Comparison of ENCODE assay signal across 21 mouse cellular contexts in genomic region chr4:127678437-127678836, GRCm38 (mm10).
DNase-seq lines count a peak whose midpoint lies in the region; ATAC-seq and TF ChIP-seq lines count a peak whose summit lies in the region.
"Had no signal": no experiment of that assay in that cellular context is flagged by ENCODE, and none has a peak within 500 bp of the region (broad histone marks: within the 10 kb centered on the region; RNA-seq: fewer than 3 reads in every experiment).

No protein-coding gene starts in this region.

- H3K36me3 ChIP-seq in hindbrain, postnatal 0 days (ENCODE audit: insufficient read depth, low read length): no peaks in the 10 kb centered on the region
- no peaks in the 10 kb centered on the region for H3K36me3 ChIP-seq in hindbrain, embryonic 16.5 days (ENCODE audit: control insufficient read depth, insufficient read depth, low read length)
- no peaks in the 10 kb centered on the region for H3K36me3 ChIP-seq in lung, embryonic 14.5 days (ENCODE audit: insufficient read depth)
- H3K36me3 ChIP-seq in ES-E14 (ENCODE audit: control insufficient read depth, insufficient read depth, low read length, poor library complexity, severe bottlenecking): no peaks in the 10 kb centered on the region
- no peaks in the 10 kb centered on the region for H3K36me3 ChIP-seq in embryonic facial prominence, embryonic 10.5 days (replicated peaks)
- H3K36me3 ChIP-seq: heart, embryonic 13.5 days; hindbrain, embryonic 13.5 days; intestine, embryonic 15.5 days; limb, embryonic 10.5 days; liver, embryonic 12.5 days; midbrain, embryonic 12.5 days; neural tube, embryonic 13.5 days had no signal

- H3K27ac ChIP-seq in hindbrain, postnatal 0 days: no peak overlapping the region
- no peak overlapping the region for H3K27ac ChIP-seq in hindbrain, embryonic 16.5 days (ENCODE audit: low read depth, low read length)
- no peak overlapping the region for H3K27ac ChIP-seq in lung, embryonic 14.5 days (ENCODE audit: low read depth)
- H3K27ac ChIP-seq in ES-E14 (ENCODE audit: insufficient read depth, low read depth, low read length, poor library complexity, severe bottlenecking): no peak overlapping the region
- no peak overlapping the region for H3K27ac ChIP-seq in embryonic facial prominence, embryonic 10.5 days (replicated peaks)
- H3K27ac ChIP-seq: heart, embryonic 13.5 days; hindbrain, embryonic 13.5 days; intestine, embryonic 15.5 days; limb, embryonic 10.5 days; liver, embryonic 12.5 days; midbrain, embryonic 12.5 days; neural tube, embryonic 13.5 days had no signal

- TF ChIP-seq CTCF in hindbrain, postnatal 0 days (IDR thresholded peaks at IDR 0.05; ENCODE audit: low read depth): peak; percentile 44
- 0 out of 2 replicates have a peak, but pooled peaks have one; percentile 36 for TF ChIP-seq CTCF in lung, embryonic 14.5 days (IDR thresholded peaks at IDR 0.05; ENCODE audit: low read depth)

- WGBS in hindbrain, postnatal 0 days: 61% methylated on average over 5 of the region's 5 CpGs
- WGBS in hindbrain, embryonic 16.5 days: 58% methylated on average over 5 of the region's 5 CpGs
- WGBS in lung, embryonic 14.5 days: 52% methylated on average over 5 of the region's 5 CpGs
- 56% methylated on average over 5 of the region's 5 CpGs for WGBS in embryonic facial prominence, embryonic 10.5 days

- H3K4me2 ChIP-seq in hindbrain, postnatal 0 days (ENCODE audit: low read depth, low read length): no peak overlapping the region
- H3K4me2 ChIP-seq in hindbrain, embryonic 16.5 days (ENCODE audit: low read length): no peak overlapping the region
- no peak overlapping the region for H3K4me2 ChIP-seq in lung, embryonic 14.5 days
- H3K4me2 ChIP-seq: heart, embryonic 13.5 days; hindbrain, embryonic 13.5 days; intestine, embryonic 15.5 days; liver, embryonic 12.5 days; midbrain, embryonic 12.5 days; neural tube, embryonic 13.5 days had no signal

- H3K4me1 ChIP-seq in hindbrain, postnatal 0 days (ENCODE audit: insufficient read depth, low read length): no peaks in the 10 kb centered on the region
- peaks cover 3% of the 10 kb centered on the region for H3K4me1 ChIP-seq in hindbrain, embryonic 16.5 days (ENCODE audit: control insufficient read depth, insufficient read depth, low read depth, low read length)
- H3K4me1 ChIP-seq in lung, embryonic 14.5 days (ENCODE audit: insufficient read depth): no peaks in the 10 kb centered on the region
- H3K4me1 ChIP-seq in ES-E14 (ENCODE audit: control insufficient read depth in 2 of 2, insufficient read depth in 2 of 2, low read length in 2 of 2, poor library complexity in 1 of 2): no peaks in the 10 kb centered on the region
- peaks cover 14% of the 10 kb centered on the region for H3K4me1 ChIP-seq in embryonic facial prominence, embryonic 10.5 days
- H3K4me1 ChIP-seq: heart, embryonic 13.5 days; intestine, embryonic 15.5 days; liver, embryonic 12.5 days; midbrain, embryonic 12.5 days had no signal

- peak; percentile 15 for DNase-seq in hindbrain, postnatal 0 days (ENCODE audit: low spot score)
- DNase-seq in lung, embryonic 14.5 days: no peak
- DNase-seq in lung, postnatal 4 days: no peak
- peak; percentile 26 for DNase-seq in ES-E14 (ENCODE audit: low read depth, low spot score)
- DNase-seq in embryonic facial prominence, embryonic 10.5 days (ENCODE audit: low spot score): peak; percentile 12
- no peak for DNase-seq in left cerebral cortex, postnatal 4 days
- DNase-seq in adrenal gland, postnatal 36 days: no peak
- DNase-seq: B cell, adult 2 months; cerebellum, adult 11 months; gastrocnemius, postnatal 14 days; heart, adult 18-20 months; right cerebral cortex, postnatal 14 days; spleen, adult 18-20 months had no signal

- intact Hi-C loops in left cerebral cortex, postnatal 4 days (cut with DNase I): no loop called here

- no peaks in the 10 kb centered on the region for H3K27me3 ChIP-seq in hindbrain, postnatal 0 days (ENCODE audit: insufficient read depth, low read length)
- no peaks in the 10 kb centered on the region for H3K27me3 ChIP-seq in hindbrain, embryonic 16.5 days (replicated peaks; ENCODE audit: control insufficient read depth, insufficient read depth, low read length)
- no peaks in the 10 kb centered on the region for H3K27me3 ChIP-seq in lung, embryonic 14.5 days (ENCODE audit: insufficient read depth, low read length)
- H3K27me3 ChIP-seq in embryonic facial prominence, embryonic 10.5 days (replicated peaks; ENCODE audit: low read depth, poor library complexity, severe bottlenecking): no peaks in the 10 kb centered on the region
- H3K27me3 ChIP-seq: heart, embryonic 13.5 days; hindbrain, embryonic 13.5 days; intestine, embryonic 15.5 days; liver, embryonic 12.5 days; midbrain, embryonic 12.5 days; neural tube, embryonic 13.5 days had no signal

- no peak overlapping the region for H3K4me3 ChIP-seq in hindbrain, postnatal 0 days (ENCODE audit: low read length)
- H3K4me3 ChIP-seq in hindbrain, embryonic 16.5 days (ENCODE audit: low read length): no peak overlapping the region
- H3K4me3 ChIP-seq in lung, embryonic 14.5 days (ENCODE audit: low read depth, low read length): no peak overlapping the region
- no peak overlapping the region for H3K4me3 ChIP-seq in ES-E14 (ENCODE audit: insufficient read depth in 1 of 2, low read depth in 1 of 2, low read length in 2 of 2, poor library complexity in 1 of 2, severe bottlenecking in 1 of 2)
- no peak overlapping the region for H3K4me3 ChIP-seq in embryonic facial prominence, embryonic 10.5 days
- H3K4me3 ChIP-seq: heart, embryonic 13.5 days; hindbrain, embryonic 13.5 days; intestine, embryonic 15.5 days; limb, embryonic 10.5 days; liver, embryonic 12.5 days; midbrain, embryonic 12.5 days; neural tube, embryonic 13.5 days had no signal

- no peak overlapping the region for H3K9ac ChIP-seq in hindbrain, postnatal 0 days (replicated peaks; ENCODE audit: low read length)
- H3K9ac ChIP-seq in hindbrain, embryonic 16.5 days (ENCODE audit: low read depth, low read length): no peak overlapping the region
- no peak overlapping the region for H3K9ac ChIP-seq in lung, embryonic 14.5 days
- H3K9ac ChIP-seq in ES-E14 (ENCODE audit: insufficient read depth, low read depth, low read length, poor library complexity, severe bottlenecking): no peak overlapping the region
- H3K9ac ChIP-seq: heart, embryonic 13.5 days; hindbrain, embryonic 13.5 days; intestine, embryonic 15.5 days; liver, embryonic 12.5 days; midbrain, embryonic 12.5 days; neural tube, embryonic 13.5 days had no signal

- H3K9me3 ChIP-seq in hindbrain, postnatal 0 days (ENCODE audit: low read length): no peaks in the 10 kb centered on the region
- H3K9me3 ChIP-seq in hindbrain, embryonic 16.5 days (ENCODE audit: control insufficient read depth, low read length): no peaks in the 10 kb centered on the region
- no peaks in the 10 kb centered on the region for H3K9me3 ChIP-seq in lung, embryonic 14.5 days (ENCODE audit: low read depth, low read length)
- no peaks in the 10 kb centered on the region for H3K9me3 ChIP-seq in ES-E14 (ENCODE audit: control insufficient read depth, insufficient read depth, low read depth, low read length)
- no peaks in the 10 kb centered on the region for H3K9me3 ChIP-seq in embryonic facial prominence, embryonic 10.5 days
- H3K9me3 ChIP-seq: heart, embryonic 13.5 days; hindbrain, embryonic 13.5 days; intestine, embryonic 15.5 days; limb, embryonic 10.5 days; liver, embryonic 12.5 days; midbrain, embryonic 12.5 days; neural tube, embryonic 13.5 days had no signal

- no peak for ATAC-seq in hindbrain, postnatal 0 days
- ATAC-seq in hindbrain, embryonic 16.5 days: no peak
- no peak for ATAC-seq in lung, embryonic 14.5 days (ENCODE audit: insufficient read depth)
- ATAC-seq: intestine, embryonic 15.5 days; liver, embryonic 12.5 days had no signal

- in situ Hi-C loops in ES-E14 (cut with MboI; ENCODE audit: low sequenced_read_pairs in 2 of 2, unreplicated experiment in 2 of 2): no loop called here

TF ChIP-seq in ES-E14, 5 proteins besides CTCF, POLR2A, EP300 and RAD21:
- no peak for TF ChIP-seq ZNF384 (IDR thresholded peaks at IDR 0.05; ENCODE audit: low read depth, low read length)
- TF ChIP-seq CHD2 (IDR thresholded peaks at IDR 0.05; ENCODE audit: low read depth, low read length): no peak

Comparison
In these comparisons a context has a peak if more than half of its experiments do, and no peak if none do; other contexts are left out.
1. DNase-seq: peak in hindbrain, postnatal 0 days (single experiment), ES-E14 (single experiment) and embryonic facial prominence, embryonic 10.5 days (single experiment); none in lung, embryonic 14.5 days (single experiment), lung, postnatal 4 days (0 of 2), left cerebral cortex, postnatal 4 days (single experiment) and adrenal gland, postnatal 36 days (0 of 2).